Mouse (Mus musculus): ENCODE data around the gene Mcmbp. TPM values are rescaled to one million over a fixed set of nuclear protein-coding genes. Genes with fewer than 3 reads are reported as not detected.

Mcmbp gene
- polyA plus RNA-seq, 1 experiment from 2014 or later = 67.4 TPM

- no peaks in the 10 kb centered on the region for H3K27me3 ChIP-seq
- H3K36me3 ChIP-seq = peaks cover 37% of the 10 kb centered on the region
- no peak overlapping the region for H3K4me2 ChIP-seq (replicated peaks)
- no peak overlapping the region for H3K27ac ChIP-seq
- ATAC-seq (ENCODE audit: low FRiP score, low read depth) = no peak
- no peak overlapping the region for H3K9ac ChIP-seq
- H3K9me3 ChIP-seq = no peaks in the 10 kb centered on the region
- no peaks in the 10 kb centered on the region for H3K4me1 ChIP-seq
- WGBS = 85% methylated on average over 11 of the region's 11 CpGs
- no peak overlapping the region for H3K4me3 ChIP-seq
These were observed 75.4 kb downstream of the Mcmbp start for GRCm38 (mm10) chr7:128664861-128665377.

- Histone ChIP-seq H3K4me3 (no peak overlapping the region), H3K9me3 (no peaks in the 10 kb centered on the region), H3K4me2 (replicated peaks) (no peak overlapping the region), H3K36me3 (peaks cover 35% of the 10 kb centered on the region), H3K27ac (no peak overlapping the region), H3K4me1 (no peaks in the 10 kb centered on the region), H3K9ac (no peak overlapping the region), H3K27me3 (no peaks in the 10 kb centered on the region)
- ATAC-seq (ENCODE audit: low FRiP score, low read depth) = no peak
- WGBS = 90% methylated on average over 8 of the region's 8 CpGs
These were observed 76.4 kb downstream of the Mcmbp start for GRCm38 (mm10) chr7:128663906-128664305.

GRCm38 (mm10) chr7:128656970-128657369 lies 83.3 kb downstream of the Mcmbp start:
- Histone ChIP-seq H3K27me3 (no peaks in the 10 kb centered on the region), H3K4me1 (no peaks in the 10 kb centered on the region), H3K4me2 (replicated peaks) (no peak overlapping the region), H3K27ac (no peak overlapping the region), H3K36me3 (peaks cover 4% of the 10 kb centered on the region), H3K9me3 (no peaks in the 10 kb centered on the region), H3K9ac (no peak overlapping the region), H3K4me3 (no peak overlapping the region)
- no peak for ATAC-seq (ENCODE audit: low FRiP score, low read depth)
- 89% methylated on average over 1 of the region's 1 CpGs for WGBS

Other genes with a start within 250 kb of the Mcmbp start
- gene Bag3, start 216.9 kb downstream of the Mcmbp start, polyA plus RNA-seq (2015; fragmentation: Nextera tagmentation; extraction: Ambion mirVana) = 13.9 and 15.2 TPM in 2 replicates
- 19.9 and 20.9 TPM in 2 replicates for gene Inpp5f, start 129.2 kb downstream of the Mcmbp start, polyA plus RNA-seq (2015; fragmentation: Nextera tagmentation; extraction: Ambion mirVana)
- gene Sec23ip, start 4.4 kb upstream of the Mcmbp start, polyA plus RNA-seq (2015; fragmentation: Nextera tagmentation; extraction: Ambion mirVana) = 40.4 and 42.2 TPM in 2 replicates